Mouse (Mus musculus) regulatory T cell (primary cell): ENCODE data around the gene Olfr196.
"Not testable (repeated sequence)": the region's sequence is repeated elsewhere in the genome, so short reads cannot be mapped to it uniquely, and the experiment has no call there.

Source experiments
- in situ Hi-C: fragments of 300-600 bp; cut with MboI, MseI; formaldehyde crosslinking; loops from one replicate; pipeline ENCODE4 v1.15.1; 2025; ENCODE audit warnings: high pct_unique_total_duplicates

The Olfr196 gene

DNA sequence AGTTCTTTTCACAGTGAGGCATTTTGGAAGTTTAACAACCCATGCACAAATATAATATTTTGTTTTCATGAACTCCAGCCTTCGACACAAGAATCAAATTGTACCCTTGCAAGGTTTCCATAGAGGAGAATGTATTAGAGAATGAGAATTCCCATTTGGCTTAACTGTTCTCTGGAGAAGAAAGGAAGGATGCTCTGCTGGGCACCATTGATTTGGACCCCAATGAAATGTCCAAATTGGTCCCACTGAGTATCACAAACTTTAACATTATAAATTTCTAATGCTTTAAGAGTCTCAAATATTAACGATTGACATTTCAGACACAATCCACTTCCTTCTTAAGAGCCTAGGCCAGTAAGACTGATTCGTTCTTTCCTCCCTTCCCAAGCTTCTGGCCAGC is at the start of gene Olfr196:
Olfr196 (minus strand) TSS at position 101 of the 400 bp plus-strand sequence.
- in situ Hi-C loops, result no loop called here

DNA sequence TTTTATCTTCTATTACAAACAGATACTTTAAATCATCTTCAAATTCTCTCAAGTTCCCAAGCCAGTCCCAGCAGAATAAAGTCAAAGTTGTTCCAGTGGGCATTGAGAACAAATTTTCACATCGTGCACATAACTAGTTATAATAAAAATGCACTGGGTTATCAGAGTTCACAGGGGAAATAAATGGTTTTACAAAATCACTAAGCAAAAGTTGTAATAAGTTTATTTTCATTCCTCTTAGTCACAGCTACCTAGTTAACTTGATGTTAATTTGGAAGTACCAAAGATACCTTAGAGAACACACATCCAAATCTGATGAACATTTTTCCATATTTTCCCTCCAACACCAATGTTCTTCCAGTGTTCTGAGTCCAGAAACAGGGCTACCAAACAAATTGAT is 49.4 kb upstream of the Olfr196 start, which contains the start of gene Olfr199:
Olfr199 (minus strand) TSS at position 101 of the 400 bp plus-strand sequence.
- in situ Hi-C loops, result not testable (repeated sequence)

DNA sequence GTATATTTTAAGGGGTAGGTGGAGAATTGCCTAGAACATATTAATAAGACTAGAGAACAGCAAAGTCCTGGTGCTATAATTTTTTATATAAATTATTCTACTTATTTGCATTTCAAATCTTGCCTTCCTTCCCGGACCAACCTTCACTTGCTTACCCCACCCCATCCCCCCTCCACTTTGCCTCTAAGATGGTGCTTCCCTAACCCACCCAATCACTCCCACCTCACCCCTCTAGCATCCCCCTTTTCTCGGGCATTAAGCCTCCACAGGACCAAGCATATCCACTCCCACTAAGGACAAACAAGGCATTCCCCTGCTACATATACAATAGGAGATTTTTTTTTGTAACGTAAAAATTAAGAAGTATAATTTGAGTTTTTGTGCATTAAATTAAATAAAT is 47.6 kb upstream of the Olfr196 start:
- in situ Hi-C loops, result not testable (repeated sequence)

DNA sequence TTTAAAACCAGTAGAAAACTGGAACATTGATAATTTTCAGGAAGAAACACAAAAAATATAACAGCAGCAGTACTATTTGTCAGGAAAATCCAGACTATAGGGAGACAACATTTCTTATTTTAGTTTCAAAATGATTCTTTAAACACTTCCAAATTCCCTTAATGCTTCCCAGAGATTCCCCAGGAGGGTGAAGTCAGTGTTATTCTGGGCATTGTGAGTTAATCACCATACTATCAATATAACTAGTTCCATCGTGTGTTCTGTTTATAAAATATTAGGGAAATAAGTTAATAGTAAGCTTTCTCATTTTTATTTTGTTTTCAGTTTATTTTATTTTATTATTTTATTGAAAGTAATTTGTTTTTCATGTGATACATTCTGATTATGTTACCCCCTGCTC is 33.2 kb upstream of the Olfr196 start, which contains the start of gene Olfr198:
Olfr198 (minus strand) TSS at position 101 of the 400 bp plus-strand sequence.
- in situ Hi-C loops, result not testable (repeated sequence)

DNA sequence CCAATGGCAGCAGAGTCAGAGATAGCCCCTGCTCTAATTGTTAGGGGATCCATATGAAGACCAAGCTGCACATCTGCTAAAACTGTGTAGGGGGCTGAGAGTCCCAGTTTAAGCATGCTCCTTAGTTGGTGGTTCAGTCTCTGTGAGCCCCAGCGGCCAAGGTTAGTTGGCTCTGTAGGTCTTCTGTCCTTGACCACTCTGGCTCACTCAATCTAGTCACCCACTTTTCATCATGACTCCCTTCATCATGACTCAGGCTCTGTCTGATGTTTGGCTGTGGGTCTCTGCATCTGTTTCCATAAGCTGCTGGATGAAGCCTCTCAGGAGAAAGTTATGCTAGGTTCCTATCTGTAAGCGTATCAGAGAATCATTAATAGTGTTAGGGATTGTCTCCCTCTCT is 18.3 kb downstream of the Olfr196 start:
- in situ Hi-C loops, result no loop called here

DNA sequence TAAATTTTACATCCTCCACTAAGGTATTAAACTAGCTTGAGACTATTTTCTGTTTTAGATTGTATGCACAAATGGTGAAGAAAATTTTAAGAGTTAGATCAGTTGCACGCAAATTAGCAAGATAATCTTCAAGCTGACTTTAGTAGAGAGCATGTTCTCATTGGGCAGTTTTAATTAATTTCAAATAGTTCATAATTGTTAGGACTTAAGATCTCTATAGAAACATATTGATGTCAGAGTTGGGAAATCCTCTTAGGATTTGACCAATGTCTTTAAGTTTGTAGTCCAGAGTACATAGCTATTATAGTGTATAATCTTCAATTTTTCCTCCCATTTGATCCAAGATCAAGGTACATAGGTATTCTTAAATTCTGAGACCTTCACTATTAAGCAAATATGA is 23.5 kb downstream of the Olfr196 start, which contains the start of gene Olfr195:
Olfr195 (plus strand) TSS at position 301 of the 400 bp plus-strand sequence.
- in situ Hi-C loops, result no loop called here

DNA sequence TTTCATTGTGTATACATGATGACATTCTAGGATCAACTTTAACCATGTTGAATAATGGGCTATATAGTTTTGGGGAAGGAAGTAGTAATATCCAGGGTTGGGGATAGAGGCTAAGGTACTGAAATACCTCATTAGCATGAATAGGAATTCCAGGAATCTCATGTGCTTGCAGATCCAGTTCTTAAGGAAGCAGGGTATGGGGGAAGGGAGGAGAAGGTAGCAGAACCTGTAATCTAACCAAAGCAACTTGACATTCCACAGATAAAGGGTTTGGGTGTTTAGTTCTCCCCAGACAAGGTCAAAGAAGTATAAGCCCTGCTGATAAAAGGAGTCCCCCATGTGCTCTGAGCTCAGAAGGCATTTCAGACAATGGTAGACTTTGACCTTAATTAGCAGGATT is 29.1 kb downstream of the Olfr196 start:
- in situ Hi-C loops, result no loop called here

DNA sequence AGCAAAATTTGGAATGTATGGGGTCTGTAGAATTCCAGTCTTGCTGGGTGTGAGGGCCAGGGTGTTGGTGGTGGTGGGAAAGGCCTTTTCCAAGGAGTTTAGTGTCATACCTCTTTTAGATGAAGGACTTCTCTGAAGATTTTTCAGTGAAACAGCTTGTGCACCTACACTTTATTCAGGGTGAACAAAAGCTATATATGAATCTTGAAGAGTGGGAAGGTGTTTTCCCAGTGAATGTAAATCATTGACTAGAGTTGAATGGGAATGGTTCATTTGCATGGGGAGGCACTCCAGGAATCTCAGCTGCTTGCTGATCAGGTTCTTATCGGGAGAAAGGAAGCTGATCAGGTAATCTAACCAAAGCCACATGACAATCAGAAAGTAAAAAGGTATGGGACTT is 39.5 kb downstream of the Olfr196 start:
- in situ Hi-C loops, result no loop called here

DNA sequence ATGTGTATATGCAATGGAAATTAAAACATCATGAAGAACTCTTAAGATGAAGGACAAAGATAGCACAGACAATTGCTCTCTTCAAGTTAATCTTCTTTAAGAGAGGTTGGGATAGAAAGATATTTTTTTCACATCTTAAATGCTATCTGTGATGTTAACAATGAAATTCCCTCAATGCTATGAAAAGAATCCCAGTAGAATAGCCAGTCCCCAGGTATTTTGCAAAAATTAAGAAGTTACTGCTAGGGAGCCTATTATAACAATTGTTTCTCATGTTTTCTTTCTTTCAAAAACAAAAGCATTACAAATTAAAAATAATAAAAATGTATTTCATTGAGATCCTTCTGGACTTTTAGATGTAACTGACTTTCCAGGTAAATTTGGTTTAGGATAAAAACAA is 49.3 kb downstream of the Olfr196 start, which contains the start of gene Olfr194:
Olfr194 (minus strand) TSS at position 101 of the 400 bp plus-strand sequence.
- in situ Hi-C loops, result no loop called here
